ENCODE assay signal across 24 mouse cellular contexts in genomic region chr10:95442334-95442733, GRCm38 (mm10). TPM values are rescaled to one million over a fixed set of nuclear protein-coding genes. Genes with fewer than 3 reads are reported as not detected.
A peak's percentile ranks its signal among the peaks of the same experiment; 100 is the strongest.
DNase-seq lines count a peak whose midpoint lies in the region; ATAC-seq lines count a peak whose summit lies in the region.
"Had no signal": no experiment of that assay in that cellular context is flagged by ENCODE, and none has a peak within 500 bp of the region (broad histone marks: within the 10 kb centered on the region; RNA-seq: fewer than 3 reads in every experiment).

No protein-coding gene starts in this region.

- H3K9me3 ChIP-seq in midbrain, embryonic 14.5 days (ENCODE audit: control insufficient read depth, low read length) = no peaks in the 10 kb centered on the region
- H3K9me3 ChIP-seq in hindbrain, embryonic 11.5 days (ENCODE audit: control insufficient read depth, low read length) = no peaks in the 10 kb centered on the region
- H3K9me3 ChIP-seq: embryonic facial prominence, embryonic 15.5 days; forebrain, embryonic 10.5 days; heart, embryonic 13.5 days; hindbrain, embryonic 13.5 days had no signal

- H3K9ac ChIP-seq in midbrain, embryonic 14.5 days (replicated peaks; ENCODE audit: low read length) = no peak overlapping the region
- no peak overlapping the region for H3K9ac ChIP-seq in hindbrain, embryonic 11.5 days (ENCODE audit: low read depth, low read length)
- H3K9ac ChIP-seq: embryonic facial prominence, embryonic 15.5 days; heart, embryonic 13.5 days; hindbrain, embryonic 13.5 days had no signal

- no peaks in the 10 kb centered on the region for H3K4me1 ChIP-seq in midbrain, embryonic 14.5 days (ENCODE audit: control insufficient read depth, insufficient read depth, low read length)
- no peaks in the 10 kb centered on the region for H3K4me1 ChIP-seq in hindbrain, embryonic 11.5 days (replicated peaks; ENCODE audit: control insufficient read depth, insufficient read depth, low read length)
- H3K4me1 ChIP-seq: embryonic facial prominence, embryonic 15.5 days; forebrain, embryonic 10.5 days; hindbrain, embryonic 13.5 days had no signal

- no peak overlapping the region for H3K4me3 ChIP-seq in midbrain, embryonic 14.5 days (replicated peaks; ENCODE audit: low read depth, low read length)
- no peak overlapping the region for H3K4me3 ChIP-seq in hindbrain, embryonic 11.5 days (ENCODE audit: low read depth, low read length)
- H3K4me3 ChIP-seq: embryonic facial prominence, embryonic 15.5 days; erythroblast, embryonic 14.5 days; forebrain, embryonic 10.5 days; gastrocnemius, adult 2 months; heart, embryonic 13.5 days; hindbrain, embryonic 13.5 days had no signal

- WGBS in midbrain, embryonic 14.5 days = 84% methylated on average over 4 of the region's 4 CpGs
- 79% methylated on average over 4 of the region's 4 CpGs for WGBS in hindbrain, embryonic 11.5 days

- peak; percentile 59 for DNase-seq in A20 (ENCODE audit: low read depth, low spot score)
- no peak for DNase-seq in midbrain, embryonic 14.5 days
- DNase-seq in right cerebral cortex, adult 18-20 months = no peak
- no peak for DNase-seq in hindbrain, embryonic 11.5 days (ENCODE audit: low spot score)
- DNase-seq: adrenal gland, postnatal 14 days; B cell, adult 2 months; cerebellum, adult 18-20 months; cerebellum, adult 9-11 months; cerebellum, postnatal 36 days; gastrocnemius, adult 2 months; gastrocnemius, postnatal 25 days; heart, adult 11 months; heart, postnatal 4 days had no signal

- peak; percentile 60 for ATAC-seq in common myeloid progenitor, adult 5-6 weeks (replicated peaks; ENCODE audit: low read depth, poor library complexity, severe bottlenecking)
- ATAC-seq in megakaryocyte, adult 5-6 weeks (ENCODE audit: poor library complexity, severe bottlenecking) = peak; percentile 21; the same call in 1 of the 2 replicates
- no peak for ATAC-seq in midbrain, embryonic 14.5 days (ENCODE audit: low FRiP score, low TSS enrichment)
- no peak for ATAC-seq in hindbrain, embryonic 11.5 days (ENCODE audit: low FRiP score)
- ATAC-seq: activated CD4-positive, CD25-positive, alpha-beta regulatory T cell, adult 4 months; forebrain, embryonic 14.5 days; hindbrain, postnatal 0 days; Patski had no signal

- no peak overlapping the region for H3K4me2 ChIP-seq in midbrain, embryonic 14.5 days (ENCODE audit: low read length)
- H3K4me2 ChIP-seq in hindbrain, embryonic 11.5 days (replicated peaks; ENCODE audit: low read depth, low read length) = no peak overlapping the region
- H3K4me2 ChIP-seq: embryonic facial prominence, embryonic 15.5 days; heart, embryonic 13.5 days; hindbrain, embryonic 13.5 days had no signal

- no peaks in the 10 kb centered on the region for H3K36me3 ChIP-seq in midbrain, embryonic 14.5 days (ENCODE audit: control insufficient read depth, insufficient read depth, low read length)
- no peaks in the 10 kb centered on the region for H3K36me3 ChIP-seq in hindbrain, embryonic 11.5 days (ENCODE audit: control insufficient read depth, insufficient read depth, low read length)
- H3K36me3 ChIP-seq: embryonic facial prominence, embryonic 15.5 days; forebrain, embryonic 10.5 days; heart, embryonic 13.5 days; hindbrain, embryonic 13.5 days had no signal

- no peak overlapping the region for H3K27ac ChIP-seq in midbrain, embryonic 14.5 days (replicated peaks; ENCODE audit: low read depth, low read length)
- H3K27ac ChIP-seq in hindbrain, embryonic 11.5 days (ENCODE audit: low read depth, low read length) = no peak overlapping the region
- H3K27ac ChIP-seq: embryonic facial prominence, embryonic 15.5 days; forebrain, embryonic 10.5 days; gastrocnemius, adult 2 months; heart, embryonic 13.5 days; hindbrain, embryonic 13.5 days; hindbrain, postnatal 0 days had no signal

- H3K27me3 ChIP-seq in midbrain, embryonic 14.5 days (ENCODE audit: control insufficient read depth, insufficient read depth, low read length) = no peaks in the 10 kb centered on the region
- no peaks in the 10 kb centered on the region for H3K27me3 ChIP-seq in hindbrain, embryonic 11.5 days (ENCODE audit: control insufficient read depth, insufficient read depth, low read length)
- H3K27me3 ChIP-seq: embryonic facial prominence, embryonic 15.5 days; hindbrain, embryonic 13.5 days; Patski had no signal

RNA-seq across cellular contexts. Expression of gene Socs2, which starts 25.4 kb away (rescaled TPM):
- total RNA-seq in common myeloid progenitor, adult 5-6 weeks (2017) = 0.87 TPM in 1 of 2 replicates, not detected in the other
- 0.74 and 0.84 TPM in 2 replicates for total RNA-seq in megakaryocyte, adult 5-6 weeks (2015)
- 0.77 and 0.84 TPM in 2 replicates for total RNA-seq in megakaryocyte, adult 5-6 weeks (2017)
- 144 and 150 TPM in 2 replicates for polyA plus RNA-seq in midbrain, embryonic 14.5 days (2014; fragmentation: Nextera tagmentation; extraction: Ambion mirVana)
- polyA plus RNA-seq in hindbrain, embryonic 11.5 days (2014; fragmentation: Nextera tagmentation; extraction: Ambion mirVana) = 58.2 and 61.4 TPM in 2 replicates

RNA-seq across cellular contexts. Expression of gene Mrpl42, which starts 59.4 kb away (rescaled TPM):
- 160 and 174 TPM in 2 replicates for total RNA-seq in common myeloid progenitor, adult 5-6 weeks (2017)
- 153 and 157 TPM in 2 replicates for total RNA-seq in megakaryocyte, adult 5-6 weeks (2015)
- total RNA-seq in megakaryocyte, adult 5-6 weeks (2017) = 126 and 127 TPM in 2 replicates
- 251 and 289 TPM in 2 replicates for polyA plus RNA-seq in midbrain, embryonic 14.5 days (2014; fragmentation: Nextera tagmentation; extraction: Ambion mirVana)
- polyA plus RNA-seq in hindbrain, embryonic 11.5 days (2014; fragmentation: Nextera tagmentation; extraction: Ambion mirVana) = 297 and 300 TPM in 2 replicates

Comparison
In these comparisons a context has a peak if more than half of its experiments do, and no peak if none do; other contexts are left out.
1. ATAC-seq: peak in common myeloid progenitor, adult 5-6 weeks (single experiment) and megakaryocyte, adult 5-6 weeks (single experiment); none in midbrain, embryonic 14.5 days (single experiment) and hindbrain, embryonic 11.5 days (single experiment).